Mouse (Mus musculus): ENCODE results near the gene Actr5. TPM values are rescaled to one million over a fixed set of nuclear protein-coding genes. Genes with fewer than 3 reads are reported as not detected.
A peak's percentile ranks its signal among the peaks of the same experiment; 100 is the strongest.

Actr5 gene
- 12.5 and 15.5 TPM in 2 replicates for polyA plus RNA-seq (2014; fragmentation: Nextera tagmentation; extraction: Ambion mirVana)

GRCm38 (mm10) chr2:158624718-158625222 is at the start of gene Actr5:
Actr5 (plus strand) TSS chr2:158624888.
- H3K4me1 ChIP-seq (ENCODE audit: insufficient read depth): no peaks in the 10 kb centered on the region
- peaks cover 25% of the 10 kb centered on the region for H3K36me3 ChIP-seq (ENCODE audit: insufficient read depth)
- no peaks in the 10 kb centered on the region for H3K9me3 ChIP-seq (ENCODE audit: low read depth, low read length)
- H3K9ac ChIP-seq: peak within 1 kb of the TSS; percentile 82
- peak within 1 kb of the TSS; percentile 88 for H3K27ac ChIP-seq (ENCODE audit: low read depth)
- ATAC-seq (ENCODE audit: insufficient read depth) (peak; percentile 96), DNase-seq (peak; percentile 100)
- H3K4me2 ChIP-seq: peak within 1 kb of the TSS; percentile 93
- under 1% methylated on average over 39 of the region's 39 CpGs for WGBS
- H3K27me3 ChIP-seq (ENCODE audit: insufficient read depth, low read length): 0 out of 2 replicates have a peak, but pooled peaks cover under 1% of the 10 kb centered on the region
- TF ChIP-seq CTCF (IDR thresholded peaks at IDR 0.05; ENCODE audit: low read depth): no peak
- H3K4me3 ChIP-seq (ENCODE audit: low read depth, low read length): peak within 1 kb of the TSS; percentile 98

DNA sequence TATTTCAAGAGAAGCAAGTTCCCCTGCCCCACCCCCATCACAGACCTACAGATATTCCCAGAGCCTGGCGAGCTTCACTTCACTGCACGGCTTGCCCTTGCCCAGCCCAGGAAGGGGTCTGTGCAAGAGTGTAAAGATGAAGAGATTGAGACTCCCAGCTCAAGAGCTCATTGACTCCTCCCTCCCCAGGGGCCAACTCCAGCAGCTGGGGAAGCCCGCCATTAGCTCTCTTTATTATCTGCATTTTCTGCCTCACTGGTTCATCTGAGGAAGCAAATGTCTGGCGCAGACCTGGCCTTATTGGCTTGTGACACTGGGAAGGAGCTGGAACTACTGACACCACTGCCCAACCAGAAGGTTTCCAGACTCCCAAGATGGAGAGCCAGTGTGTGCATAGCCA is 44.7 kb upstream of the Actr5 start:
- ATAC-seq (ENCODE audit: insufficient read depth) (no peak), DNase-seq (no peak)
- 67% methylated on average over 4 of the region's 4 CpGs for WGBS
- Histone ChIP-seq H3K27ac (ENCODE audit: low read depth) (no peak overlapping the region), H3K4me1 (ENCODE audit: insufficient read depth) (no peaks in the 10 kb centered on the region), H3K4me2 (no peak overlapping the region), H3K27me3 (ENCODE audit: insufficient read depth, low read length) (no peaks in the 10 kb centered on the region), H3K9me3 (ENCODE audit: low read depth, low read length) (no peaks in the 10 kb centered on the region), H3K36me3 (ENCODE audit: insufficient read depth) (no peaks in the 10 kb centered on the region), H3K9ac (no peak overlapping the region), H3K4me3 (ENCODE audit: low read depth, low read length) (no peak overlapping the region)
- no peak for TF ChIP-seq CTCF (IDR thresholded peaks at IDR 0.05; ENCODE audit: low read depth)

DNA sequence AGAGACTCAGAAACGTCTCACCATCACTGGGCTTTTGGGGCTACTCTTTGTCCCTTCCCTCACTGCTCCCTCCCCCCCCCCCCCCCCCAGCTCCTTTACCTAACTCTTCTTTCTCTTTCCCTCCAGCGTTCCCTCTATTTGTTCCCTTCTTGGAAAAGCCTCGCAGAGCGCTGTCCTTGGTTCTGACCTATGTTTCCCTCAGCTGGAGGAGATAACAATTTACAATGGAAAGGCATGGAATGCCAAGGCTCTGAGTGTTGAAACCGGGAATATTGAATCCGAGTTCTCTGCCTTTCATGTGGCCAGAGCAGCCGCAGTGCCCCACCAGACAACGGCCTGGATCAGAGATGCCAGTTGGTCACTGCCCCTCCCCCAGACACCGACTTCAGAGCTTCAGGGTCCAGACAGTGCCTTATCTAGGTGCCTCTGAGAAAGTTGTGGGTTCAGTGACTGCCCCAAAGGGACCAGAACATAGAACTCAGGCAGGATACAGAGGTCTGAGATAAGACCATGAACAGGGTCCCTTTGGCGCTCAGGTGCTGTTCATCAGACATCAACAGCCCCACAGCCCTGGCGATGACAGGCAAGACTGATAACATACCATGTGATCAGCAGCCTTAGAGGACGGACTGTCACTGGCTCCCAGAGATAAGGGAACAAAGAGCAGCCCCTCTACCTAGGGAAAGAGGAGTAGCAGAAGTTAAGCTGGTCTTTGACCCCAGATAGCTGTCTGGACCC is 39.9 kb upstream of the Actr5 start:
- H3K4me1 ChIP-seq (ENCODE audit: insufficient read depth): no peaks in the 10 kb centered on the region
- no peak overlapping the region for H3K4me2 ChIP-seq
- H3K4me3 ChIP-seq (ENCODE audit: low read depth, low read length): no peak overlapping the region
- 7% methylated on average over 12 of the region's 12 CpGs for WGBS
- H3K36me3 ChIP-seq (ENCODE audit: insufficient read depth): no peaks in the 10 kb centered on the region
- no peak for TF ChIP-seq CTCF (IDR thresholded peaks at IDR 0.05; ENCODE audit: low read depth)
- H3K27me3 ChIP-seq (ENCODE audit: insufficient read depth, low read length): no peaks in the 10 kb centered on the region
- no peaks in the 10 kb centered on the region for H3K9me3 ChIP-seq (ENCODE audit: low read depth, low read length)
- no peak overlapping the region for H3K9ac ChIP-seq
- H3K27ac ChIP-seq (ENCODE audit: low read depth): no peak overlapping the region
- DNase-seq (peak; percentile 91), ATAC-seq (ENCODE audit: insufficient read depth) (no peak; the same call in 1 of the 2 replicates)

DNA sequence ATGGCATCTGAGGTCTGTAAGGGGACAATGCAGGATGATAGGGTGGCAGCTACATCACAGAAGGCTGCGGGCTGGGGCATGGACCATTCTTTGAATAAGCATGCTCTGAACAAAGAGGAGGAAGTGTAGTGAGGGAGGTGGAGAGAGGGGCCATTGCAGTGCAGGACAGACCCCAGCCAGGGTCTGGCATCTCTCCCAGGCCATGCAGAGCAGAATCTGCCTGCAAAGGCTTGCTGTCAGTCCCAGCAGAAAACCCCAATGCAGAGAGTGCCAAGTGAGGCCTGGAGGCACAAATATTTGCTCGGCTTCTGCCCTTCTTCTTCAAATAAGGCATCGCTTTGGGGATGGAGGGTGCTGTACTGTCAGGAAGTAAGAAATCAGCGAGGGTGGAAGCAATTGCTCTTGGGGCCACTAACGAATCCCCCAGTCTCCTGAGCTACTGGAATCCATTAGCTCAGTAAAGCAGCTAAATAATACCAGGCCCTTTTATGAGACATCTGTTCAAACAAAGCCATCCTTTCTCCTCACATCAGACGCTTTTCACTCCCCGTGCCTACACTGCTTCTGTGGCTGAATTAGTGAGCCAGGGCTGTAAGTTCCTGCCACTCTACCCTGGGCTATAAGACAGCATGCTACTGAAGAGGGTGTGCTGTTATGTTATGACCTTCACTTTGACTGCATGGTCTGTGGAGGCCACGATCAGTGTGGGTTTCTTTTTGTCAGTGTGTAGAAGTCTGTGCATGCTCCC is 36.0 kb upstream of the Actr5 start:
- Histone ChIP-seq H3K9ac (no peak overlapping the region), H3K36me3 (ENCODE audit: insufficient read depth) (no peaks in the 10 kb centered on the region), H3K27ac (ENCODE audit: low read depth) (no peak overlapping the region), H3K4me1 (ENCODE audit: insufficient read depth) (no peaks in the 10 kb centered on the region), H3K9me3 (ENCODE audit: low read depth, low read length) (no peaks in the 10 kb centered on the region), H3K4me2 (no peak overlapping the region), H3K4me3 (ENCODE audit: low read depth, low read length) (no peak overlapping the region), H3K27me3 (ENCODE audit: insufficient read depth, low read length) (no peaks in the 10 kb centered on the region)
- WGBS: 47% methylated on average over 8 of the region's 8 CpGs
- DNase-seq (no peak), ATAC-seq (ENCODE audit: insufficient read depth) (no peak)
- no peak for TF ChIP-seq CTCF (IDR thresholded peaks at IDR 0.05; ENCODE audit: low read depth)

GRCm38 (mm10) chr2:158590495-158590894 is 34.2 kb upstream of the Actr5 start:
- Histone ChIP-seq H3K9ac (no peak overlapping the region), H3K4me3 (ENCODE audit: low read depth, low read length) (no peak overlapping the region), H3K4me2 (no peak overlapping the region), H3K27ac (ENCODE audit: low read depth) (no peak overlapping the region), H3K27me3 (ENCODE audit: insufficient read depth, low read length) (peaks cover 7% of the 10 kb centered on the region; the same call in 1 of the 2 replicates), H3K9me3 (ENCODE audit: low read depth, low read length) (no peaks in the 10 kb centered on the region), H3K36me3 (ENCODE audit: insufficient read depth) (no peaks in the 10 kb centered on the region), H3K4me1 (ENCODE audit: insufficient read depth) (no peaks in the 10 kb centered on the region)
- TF ChIP-seq CTCF (IDR thresholded peaks at IDR 0.05; ENCODE audit: low read depth): no peak
- DNase-seq: no peak
- WGBS: 44% methylated on average over 3 of the region's 3 CpGs
- ATAC-seq (ENCODE audit: insufficient read depth): no peak

- DNase-seq: no peak
Measured at GRCm38 (mm10) chr2:158591286-158591685, 33.4 kb upstream of the Actr5 start.

GRCm38 (mm10) chr2:158593371-158593770 is 31.3 kb upstream of the Actr5 start:
- Histone ChIP-seq H3K36me3 (ENCODE audit: insufficient read depth) (no peaks in the 10 kb centered on the region), H3K4me2 (no peak overlapping the region), H3K4me1 (ENCODE audit: insufficient read depth) (no peaks in the 10 kb centered on the region), H3K4me3 (ENCODE audit: low read depth, low read length) (no peak overlapping the region), H3K9ac (no peak overlapping the region), H3K27ac (ENCODE audit: low read depth) (no peak overlapping the region), H3K27me3 (ENCODE audit: insufficient read depth, low read length) (peaks cover 7% of the 10 kb centered on the region; the same call in 1 of the 2 replicates), H3K9me3 (ENCODE audit: low read depth, low read length) (no peaks in the 10 kb centered on the region)
- DNase-seq: no peak
- TF ChIP-seq CTCF (IDR thresholded peaks at IDR 0.05; ENCODE audit: low read depth): no peak
- 69% methylated on average over 4 of the region's 4 CpGs for WGBS
- ATAC-seq (ENCODE audit: insufficient read depth): no peak

More at GRCm38 (mm10) chr2:158591286-158591685, 33.4 kb upstream of the Actr5 start:
- Histone ChIP-seq H3K9ac (no peak overlapping the region), H3K27ac (ENCODE audit: low read depth) (no peak overlapping the region), H3K4me3 (ENCODE audit: low read depth, low read length) (no peak overlapping the region), H3K27me3 (ENCODE audit: insufficient read depth, low read length) (peaks cover 7% of the 10 kb centered on the region; the same call in 1 of the 2 replicates), H3K4me2 (no peak overlapping the region), H3K36me3 (ENCODE audit: insufficient read depth) (no peaks in the 10 kb centered on the region), H3K4me1 (ENCODE audit: insufficient read depth) (no peaks in the 10 kb centered on the region), H3K9me3 (ENCODE audit: low read depth, low read length) (no peaks in the 10 kb centered on the region)
- 28% methylated on average over 5 of the region's 5 CpGs for WGBS
- no peak for TF ChIP-seq CTCF (IDR thresholded peaks at IDR 0.05; ENCODE audit: low read depth)
- ATAC-seq (ENCODE audit: insufficient read depth): no peak

Measured in lung, embryonic 14.5 days (tissue).